Mouse (Mus musculus) heart, postnatal 14 days (tissue): Measurements from ENCODE around the gene Gabrb1. TPM values are rescaled to one million over a fixed set of nuclear protein-coding genes. Genes with fewer than 3 reads are reported as not detected.
A peak's percentile ranks its signal among the peaks of the same experiment; 100 is the strongest.

Source experiments
- DNase-seq, 2 experiments: peaks; one replicate each; pipeline ENCODE4 v3.0.0; 2021 to 2022
- intact Hi-C: fragments of 180-260 bp; cut with DNase I; formaldehyde crosslinking; loops from one replicate; pipeline ENCODE4 v1.15.1; 2025
- long read RNA-seq, 2 experiments: library from polyadenylated mRNA; stranded (forward); transcript quantifications; one replicate each; pipeline ENCODE4 v2.0.0; 2021
- total RNA-seq, 2 experiments: library from RNA; stranded (reverse); gene quantifications; 2 replicates each; pipeline ENCODE4 v1.2.3; 2021

Gabrb1 gene
- total RNA-seq: under 1 TPM; 0.02 to 0.05 TPM
- long read RNA-seq, experiment 1: 0 reads
- long read RNA-seq, experiment 2: 0 reads

DNA sequence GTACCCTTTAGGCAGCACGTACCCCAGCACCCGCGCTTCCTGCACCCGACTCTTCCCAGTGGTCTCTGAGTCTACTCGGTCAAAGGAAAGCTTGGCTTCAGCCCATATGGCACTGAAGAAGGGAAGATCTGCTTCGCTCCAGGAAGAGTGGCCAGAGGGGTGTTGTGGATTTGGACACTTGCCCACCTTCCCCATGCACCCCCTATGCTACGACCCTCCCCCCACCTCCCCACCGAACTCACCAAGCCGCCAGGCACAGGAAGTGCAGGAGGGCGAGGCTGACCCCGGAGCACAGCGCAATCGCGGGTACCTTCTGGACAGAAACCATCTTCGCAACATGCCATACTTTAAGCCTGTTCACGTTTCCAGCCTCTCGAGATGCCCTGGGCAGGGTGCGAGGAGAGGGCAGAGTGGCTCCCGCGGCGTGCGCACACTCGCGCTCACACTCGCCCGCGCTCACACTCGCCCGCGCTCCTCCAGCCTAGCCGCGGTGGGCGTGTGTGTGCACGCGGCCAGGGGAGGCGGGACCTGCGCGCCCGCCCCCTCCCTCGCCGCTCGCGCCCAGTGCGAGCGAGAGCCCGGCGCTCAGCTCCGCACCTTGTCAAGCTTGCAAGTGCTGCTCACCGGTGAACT is at the start of gene Gabrb1:
TSS of gene Gabrb1 (plus strand) at position 632 of the 633 bp plus-strand sequence.
- DNase-seq: peak; percentile 17 to 20
- intact Hi-C loops: no loop called here

DNA sequence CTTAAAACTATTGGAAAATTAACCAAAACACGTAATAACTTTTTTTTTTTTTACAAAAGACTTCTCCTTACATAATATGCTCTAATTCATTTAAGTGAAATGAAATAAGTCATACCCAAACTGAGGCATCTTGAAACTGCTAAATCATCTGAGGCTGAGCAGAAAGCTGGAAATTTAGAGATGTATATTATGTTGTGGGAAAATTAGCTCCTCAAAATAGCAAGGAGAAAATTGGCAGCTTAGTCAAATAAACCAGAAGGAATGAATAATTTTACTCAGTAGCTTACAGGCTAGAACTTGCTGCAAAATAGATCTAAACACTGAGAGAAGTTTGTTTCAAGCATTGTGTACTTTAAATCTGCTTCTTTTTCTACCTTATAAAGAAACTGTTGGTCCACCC is 49.2 kb upstream of the Gabrb1 start:
- DNase-seq: no peak
- intact Hi-C loops: no loop called here

DNA sequence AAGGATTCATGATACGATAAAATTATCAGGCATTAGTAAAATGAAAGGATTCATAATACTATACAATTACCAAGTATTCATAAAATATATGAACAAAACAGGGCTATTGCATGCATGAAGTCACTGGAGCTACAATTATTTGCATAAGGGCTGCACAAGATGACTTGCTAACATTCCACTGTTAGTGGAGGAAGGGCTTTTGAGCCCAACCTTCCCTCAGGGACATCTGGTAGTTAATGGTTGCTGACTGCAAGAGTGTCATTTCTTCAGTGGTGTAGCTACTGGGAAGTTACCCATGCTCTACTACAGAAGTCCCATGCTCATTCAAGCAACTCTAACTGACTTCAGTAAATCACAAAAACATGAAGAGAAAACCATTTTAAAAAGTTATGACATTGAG is 43.6 kb upstream of the Gabrb1 start:
- intact Hi-C loops: no loop called here
- no peak for DNase-seq

- intact Hi-C loops: no loop called here
These were observed 41.2 kb upstream of the Gabrb1 start for GRCm38 (mm10) chr5:71616734-71617133.

GRCm38 (mm10) chr5:71627820-71628219 is 30.1 kb upstream of the Gabrb1 start:
- intact Hi-C loops: no loop called here
- no peak for DNase-seq

More at GRCm38 (mm10) chr5:71616734-71617133, 41.2 kb upstream of the Gabrb1 start:
- no peak for DNase-seq

DNA sequence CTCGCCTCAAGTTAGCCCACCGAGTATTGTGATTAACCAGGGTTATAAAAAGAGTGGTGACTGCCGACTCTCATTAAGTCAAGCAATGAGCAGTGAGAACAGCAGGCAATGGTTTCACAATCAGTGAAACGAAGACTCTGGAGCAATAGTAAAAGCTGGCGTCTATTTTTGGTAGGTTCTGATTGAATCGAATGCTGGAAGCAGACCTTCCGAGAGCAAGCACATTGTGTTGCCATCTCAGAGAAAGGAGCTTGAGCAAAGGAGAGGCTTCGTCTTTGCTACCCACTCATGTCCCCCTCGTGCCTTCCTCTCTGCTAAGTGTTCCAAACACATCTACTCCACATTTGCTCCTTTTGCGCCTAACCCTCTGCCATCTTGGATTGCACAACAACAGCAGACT is 18.1 kb upstream of the Gabrb1 start:
- DNase-seq: no peak
- intact Hi-C loops: no loop called here

DNA sequence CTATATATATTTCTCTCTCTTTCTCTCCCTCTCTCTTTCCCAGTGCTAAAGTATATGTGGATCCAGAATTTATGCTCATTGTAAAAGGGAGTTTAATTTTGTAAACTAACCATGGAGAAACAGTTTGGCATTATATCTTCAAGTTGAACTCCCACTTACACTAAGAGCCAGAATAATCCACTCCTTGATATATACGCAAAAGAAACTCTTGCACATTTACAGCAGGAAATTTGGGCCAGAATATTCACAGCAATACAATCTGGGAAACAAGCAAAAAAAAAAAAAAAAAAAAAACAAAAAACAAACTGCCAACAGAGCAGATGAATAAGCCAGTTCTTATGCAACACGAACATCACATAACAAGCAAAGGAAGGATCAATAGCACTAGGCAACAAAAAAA is 9.8 kb upstream of the Gabrb1 start:
- DNase-seq: no peak
- intact Hi-C loops: no loop called here

- DNase-seq: no peak
- intact Hi-C loops: no loop called here
These were observed 3.9 kb upstream of the Gabrb1 start for GRCm38 (mm10) chr5:71654056-71654455.

DNA sequence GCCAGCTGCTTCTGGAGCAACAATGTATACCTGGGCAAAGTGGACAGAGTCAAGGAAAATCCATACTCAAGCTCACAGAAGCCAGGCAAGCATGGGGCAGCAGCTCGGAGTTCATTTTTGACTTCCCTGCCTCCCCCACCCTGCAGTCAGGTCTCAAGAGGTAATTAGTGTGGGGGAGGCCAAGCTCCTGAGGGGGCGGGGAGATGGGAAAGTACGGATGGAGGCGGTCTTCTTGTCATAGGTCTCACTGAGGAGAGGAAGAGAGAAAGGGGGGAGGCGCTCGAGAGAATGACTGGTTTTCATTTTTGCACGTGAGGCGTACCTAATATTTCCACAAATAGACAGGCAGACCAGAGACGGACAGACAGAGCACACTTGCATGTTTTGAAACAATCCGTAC is 1.1 kb upstream of the Gabrb1 start:
- DNase-seq: no peak
- intact Hi-C loops: no loop called here

DNA sequence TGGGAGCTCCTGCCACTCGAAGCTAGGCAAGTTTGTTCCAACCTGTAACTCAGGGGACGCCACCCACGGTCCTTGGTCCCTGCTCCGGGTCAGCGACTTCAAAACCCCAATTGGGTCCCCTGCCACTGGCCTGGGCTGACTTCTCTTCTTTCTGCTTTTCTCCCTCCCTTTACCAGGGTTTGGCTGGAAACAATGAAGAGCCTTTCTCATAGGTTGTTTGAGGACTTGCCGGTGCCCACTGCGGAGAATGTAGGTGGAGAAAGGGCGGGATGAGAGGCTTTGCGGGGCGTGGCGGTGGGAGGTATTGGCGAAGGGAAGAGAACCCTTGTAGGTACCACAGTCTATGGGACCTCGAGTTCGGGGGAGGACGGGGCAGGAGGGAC is 193 bp downstream of the Gabrb1 start, which contains the start of gene Gabra4:
TSS of gene Gabra4 (minus strand) at position 194 of the 383 bp plus-strand sequence.
- no peak for DNase-seq
- intact Hi-C loops: no loop called here

- no peak for DNase-seq
- intact Hi-C loops: no loop called here
These were observed 7.7 kb downstream of the Gabrb1 start for GRCm38 (mm10) chr5:71665593-71665992.

DNA sequence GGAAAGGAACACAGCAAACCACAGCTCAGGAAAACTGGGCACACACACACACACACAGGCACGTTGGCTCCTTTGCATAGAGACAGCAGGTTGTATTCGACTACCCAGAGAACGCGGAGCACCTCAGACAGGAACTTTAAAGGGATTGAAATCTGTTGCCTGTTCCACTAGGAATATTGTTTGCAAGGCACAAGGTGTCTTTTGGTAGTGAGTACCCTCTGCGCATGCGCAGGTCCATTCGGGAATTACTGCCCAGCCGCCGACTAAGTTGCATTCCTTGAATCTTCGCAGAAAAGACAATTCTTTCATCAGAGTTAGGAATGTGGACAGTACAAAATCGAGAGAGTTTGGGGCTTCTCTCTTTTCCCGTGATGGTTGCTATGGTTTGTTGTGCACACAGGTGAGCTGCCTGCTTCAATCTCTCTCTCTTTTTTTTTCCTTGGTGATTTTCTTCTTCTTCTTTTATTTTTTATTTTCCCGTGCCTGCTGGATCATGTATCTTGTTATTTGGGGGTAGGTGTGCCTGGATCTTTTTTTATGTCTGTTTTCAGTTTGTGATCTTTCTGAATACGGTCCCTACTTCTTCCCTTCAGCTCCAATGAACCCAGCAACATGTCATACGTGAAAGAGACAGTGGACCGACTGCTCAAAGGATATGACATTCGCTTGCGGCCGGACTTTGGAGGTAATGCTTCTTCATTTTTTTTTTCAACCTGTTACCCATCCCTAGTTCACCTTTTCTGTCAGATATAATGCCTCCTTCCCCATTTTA is 42.0 kb downstream of the Gabrb1 start:
- intact Hi-C loops: no loop called here
- peak; percentile 13 to 27 for DNase-seq

- DNase-seq: peak; percentile 8 to 23
These were observed 42.8 kb downstream of the Gabrb1 start for GRCm38 (mm10) chr5:71700468-71701272.

GRCm38 (mm10) chr5:71701273-71701614 is 43.3 kb downstream of the Gabrb1 start:
- intact Hi-C loops: no loop called here

More at GRCm38 (mm10) chr5:71700468-71701272, 42.8 kb downstream of the Gabrb1 start:
- intact Hi-C loops: no loop called here

DNA sequence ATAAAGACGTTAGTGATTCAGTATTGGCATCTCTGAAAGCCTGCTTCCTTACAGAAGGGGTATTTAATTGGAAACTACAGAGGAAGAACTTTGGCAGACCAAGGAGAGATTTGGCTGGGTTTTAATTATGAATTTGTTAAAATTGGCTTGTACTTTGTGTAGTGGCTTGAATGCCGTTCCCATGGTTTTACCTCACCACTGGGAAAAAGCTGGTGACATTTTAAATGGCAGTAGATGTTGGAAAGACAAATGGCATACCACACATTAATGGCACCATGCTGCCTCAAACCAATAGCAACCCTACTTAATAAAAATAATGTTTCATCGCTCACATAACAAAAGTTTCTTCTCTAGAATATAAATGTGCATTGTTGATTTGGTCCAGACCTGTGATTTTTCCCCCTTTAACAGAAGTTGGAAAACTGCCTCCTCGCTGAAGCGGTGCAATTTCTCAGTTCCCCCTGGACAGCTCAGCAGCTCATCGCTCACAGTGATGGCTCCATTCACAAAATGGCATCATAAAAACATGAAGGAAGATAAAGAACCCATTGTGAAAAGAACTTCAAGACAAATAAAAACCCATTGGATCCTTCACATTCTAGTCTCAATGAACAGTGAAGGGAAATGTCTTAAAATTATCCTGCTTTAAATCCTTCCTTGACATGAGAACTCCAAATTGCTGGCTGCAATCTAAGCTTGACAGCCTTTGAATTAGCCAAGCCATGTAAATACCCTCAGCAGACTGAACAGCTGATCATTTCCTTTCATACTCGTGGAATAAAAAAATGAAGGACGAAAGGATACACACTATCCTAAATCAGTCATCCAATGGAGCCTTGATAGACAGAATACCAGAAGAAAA is 75.2 kb downstream of the Gabrb1 start:
- intact Hi-C loops: no loop called here
- DNase-seq: no peak

More at GRCm38 (mm10) chr5:71701273-71701614, 43.3 kb downstream of the Gabrb1 start:
- no peak for DNase-seq

GRCm38 (mm10) chr5:71747411-71747810 is 89.5 kb downstream of the Gabrb1 start:
- no peak for DNase-seq
- intact Hi-C loops: no loop called here

DNA sequence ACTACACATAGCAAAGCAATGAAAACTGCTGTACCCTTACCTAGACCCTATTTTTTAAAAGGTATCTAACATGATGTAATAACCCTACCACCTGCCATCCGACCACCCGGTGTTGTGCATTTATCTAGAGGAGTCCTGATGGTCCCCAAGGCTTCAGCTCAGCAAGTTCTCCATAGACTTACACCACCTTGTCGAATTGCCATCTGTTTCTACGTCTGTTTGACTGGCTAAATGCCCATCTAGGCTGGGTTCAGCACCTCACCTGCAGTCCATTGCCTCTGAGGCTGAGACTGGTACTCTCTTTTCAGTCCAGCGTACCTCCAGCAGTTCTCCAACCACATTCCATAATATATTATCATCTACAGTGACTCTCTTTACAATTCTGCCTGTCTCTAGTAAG is 96.1 kb downstream of the Gabrb1 start:
- intact Hi-C loops: no loop called here

GRCm38 (mm10) chr5:71761105-71761504 is 103.2 kb downstream of the Gabrb1 start:
- intact Hi-C loops: no loop called here
- DNase-seq: no peak

More for the DNA sequence above, 96.1 kb downstream of the Gabrb1 start:
- no peak for DNase-seq

DNA sequence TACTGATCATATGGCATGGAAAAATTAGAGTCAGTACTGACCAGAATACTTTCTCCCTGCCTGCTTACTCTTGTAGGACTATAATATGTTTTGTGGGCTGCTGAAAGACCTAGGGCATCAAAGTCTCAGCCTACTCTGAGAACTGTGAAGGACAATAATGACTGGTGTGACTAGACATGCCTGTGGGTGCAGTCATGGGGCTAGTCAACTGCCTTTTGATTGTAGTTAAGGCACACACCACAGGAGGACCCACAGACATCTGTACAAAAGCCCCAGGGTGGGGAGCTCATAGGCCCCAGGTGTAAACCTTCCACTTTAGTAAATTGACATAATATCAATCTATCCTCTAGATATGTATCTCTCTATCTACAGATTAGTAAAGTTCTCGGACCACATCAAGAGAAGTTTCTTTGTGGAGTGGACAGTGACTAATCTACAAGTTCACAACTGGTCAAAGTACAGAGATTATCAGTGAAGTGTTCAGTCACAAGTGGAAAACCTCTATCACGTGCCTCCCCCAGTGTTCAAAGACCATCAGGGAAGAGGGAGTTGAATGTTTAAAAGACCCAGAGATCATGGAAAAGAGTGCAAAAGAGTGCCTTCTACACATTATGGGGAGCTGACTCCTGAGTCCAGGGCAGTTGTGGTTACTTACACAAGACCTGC is 123.7 kb downstream of the Gabrb1 start:
- no peak for DNase-seq
- intact Hi-C loops: no loop called here

- no peak for DNase-seq
- intact Hi-C loops: no loop called here
These were observed 164.9 kb downstream of the Gabrb1 start for GRCm38 (mm10) chr5:71822862-71823261.
